Mouse (Mus musculus) myocyte (in vitro differentiated cells): ENCODE measurements around the gene Wdr54. TPM values are rescaled to one million over a fixed set of nuclear protein-coding genes. Genes with fewer than 3 reads are reported as not detected.

Experiments used
- H3K27me3 ChIP-seq: one replicate; pipeline ENCODE4 v1.6.1; 2011; ENCODE audit not compliant: control insufficient read depth, insufficient read depth, insufficient read length
- H3K36me3 ChIP-seq: one replicate; pipeline ENCODE4 v1.6.1; 2011; ENCODE audit not compliant: control insufficient read depth, insufficient read depth
- H3K4me2 ChIP-seq: one replicate; pipeline ENCODE4 v1.6.1; 2011; ENCODE audit warnings: low read depth, control low read depth
- H3K4me3 ChIP-seq: one replicate; pipeline ENCODE4 v1.5.1; 2011; ENCODE audit warnings: mild to moderate bottlenecking, control low read depth, moderate library complexity
- H3K79me2 ChIP-seq: one replicate; pipeline ENCODE4 v1.6.1; 2011; ENCODE audit not compliant: control insufficient read depth, insufficient read depth
- H3ac ChIP-seq: one replicate; pipeline ENCODE4 v1.6.1; 2011; ENCODE audit not compliant: control insufficient read depth, insufficient read length
- CEBPB ChIP-seq: IDR thresholded peaks from 2 replicates; pipeline ENCODE4 v1.6.1; 2011; ENCODE audit warnings: mild to moderate bottlenecking, moderate library complexity; ENCODE audit not compliant: poor library complexity, insufficient read depth, severe bottlenecking
- E2F4 ChIP-seq: IDR thresholded peaks from one replicate; pipeline ENCODE4 v1.6.1; 2011; ENCODE audit warnings: mild to moderate bottlenecking, control low read depth, moderate library complexity; ENCODE audit not compliant: insufficient read depth
- MAX ChIP-seq: IDR thresholded peaks from one replicate; pipeline ENCODE4 v1.6.1; 2011; ENCODE audit warnings: low read depth, mild to moderate bottlenecking, control low read depth
- MYOD1 ChIP-seq, 3 experiments: IDR thresholded peaks; one replicate each; pipeline ENCODE4 v1.6.1; 2011; ENCODE audit warnings: control low read depth in 2 of 3, low read depth in 2 of 3, mild to moderate bottlenecking in 2 of 3, moderate library complexity in 1 of 3; ENCODE audit not compliant: insufficient read length in 2 of 3, control insufficient read depth in 1 of 3
- MYOG ChIP-seq, 3 experiments: IDR thresholded peaks; one replicate each; pipeline ENCODE4 v1.6.1; 2011; ENCODE audit warnings: control low read depth in 2 of 3, low read depth in 2 of 3, mild to moderate bottlenecking in 2 of 3; ENCODE audit not compliant: insufficient read length in 2 of 3, control insufficient read depth in 1 of 3, insufficient read depth in 1 of 3
- POLR2A ChIP-seq: IDR thresholded peaks from one replicate; pipeline ENCODE4 v1.6.1; 2011; ENCODE audit warnings: low read depth, mild to moderate bottlenecking, control low read depth, moderate library complexity; ENCODE audit not compliant: insufficient read length
- POLR2AphosphoS2 ChIP-seq: IDR thresholded peaks from one replicate; pipeline ENCODE4 v1.6.1; 2011; ENCODE audit warnings: low read depth, control low read depth; ENCODE audit not compliant: insufficient read length
- REST ChIP-seq: IDR thresholded peaks from one replicate; pipeline ENCODE4 v1.6.1; 2011; ENCODE audit warnings: mild to moderate bottlenecking, control low read depth, moderate library complexity; ENCODE audit not compliant: insufficient read depth, insufficient read length
- SRF ChIP-seq: IDR thresholded peaks from one replicate; pipeline ENCODE4 v1.6.1; 2011; ENCODE audit warnings: low read depth; ENCODE audit not compliant: control insufficient read depth, insufficient read length
- TCF12 ChIP-seq: IDR thresholded peaks from one replicate; pipeline ENCODE4 v1.6.1; 2011; ENCODE audit warnings: mild to moderate bottlenecking, control low read depth; ENCODE audit not compliant: poor library complexity, insufficient read depth, severe bottlenecking
- TCF3 ChIP-seq: IDR thresholded peaks from one replicate; pipeline ENCODE4 v1.6.1; 2011; ENCODE audit warnings: low read depth, control low read depth; ENCODE audit not compliant: insufficient read length
- USF1 ChIP-seq: IDR thresholded peaks from one replicate; pipeline ENCODE4 v1.6.1; 2011; ENCODE audit warnings: low read depth, mild to moderate bottlenecking, control low read depth, moderate library complexity
- polyA plus RNA-seq: library from polyadenylated mRNA; unstranded; fragments of >200 nt; fragmentation: generic; extraction: Trizol; gene quantifications from one replicate; pipeline ENCODE4 v1.2.1, GENCODE M21; 2012; ENCODE audit warnings: missing spikeins

The Wdr54 gene
- polyA plus RNA-seq, 1 experiment: 12.3 TPM

DNA sequence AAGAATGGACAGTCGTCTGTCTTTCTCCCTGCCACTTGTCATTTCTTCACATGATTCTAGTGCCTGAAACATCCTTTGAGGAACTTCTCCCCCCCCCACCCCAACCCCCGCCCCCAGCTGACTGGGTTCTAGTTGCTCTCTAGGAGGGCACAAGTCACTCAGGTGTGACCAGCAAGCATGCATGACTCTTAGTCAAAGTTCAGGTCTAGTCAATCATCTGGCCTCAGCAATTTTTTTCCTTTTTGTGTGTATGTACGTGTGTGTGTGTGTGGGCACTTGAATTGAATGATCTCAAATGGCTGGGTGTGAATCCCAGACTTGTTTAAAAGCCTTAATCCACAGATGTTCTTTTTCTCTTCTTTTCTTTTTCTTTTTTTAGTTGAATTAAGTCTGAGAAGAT, 22.0 kb downstream of the Wdr54 start:
- Histone ChIP-seq H3K36me3 (no peaks in the 10 kb centered on the region), H3K4me3 (no peak overlapping the region), H3K27me3 (no peaks in the 10 kb centered on the region), H3K79me2 (peaks cover 19% of the 10 kb centered on the region), H3ac (no peak overlapping the region), H3K4me2 (no peak overlapping the region)
- TF ChIP-seq MAX: no peak
- TF ChIP-seq CEBPB: no peak
- TF ChIP-seq REST: no peak
- TF ChIP-seq E2F4: no peak
- no peak for TF ChIP-seq MYOG (IDR thresholded peaks at IDR 0.05; ENCODE audit: control insufficient read depth in 1 of 3, insufficient read depth in 1 of 3, insufficient read length in 2 of 3, low read depth in 2 of 3)
- no peak for TF ChIP-seq MYOD1 (IDR thresholded peaks at IDR 0.05; ENCODE audit: control insufficient read depth in 1 of 3, insufficient read length in 2 of 3, low read depth in 2 of 3)
- TF ChIP-seq POLR2AphosphoS2: no peak
- TF ChIP-seq TCF3: no peak
- no peak for TF ChIP-seq POLR2A
- TF ChIP-seq USF1: no peak
- TF ChIP-seq TCF12: no peak
- no peak for TF ChIP-seq SRF

GRCm38 (mm10) chr6:83132176-83132919, 23.8 kb downstream of the Wdr54 start:
- Histone ChIP-seq H3K79me2 (peaks cover 8% of the 10 kb centered on the region), H3K36me3 (no peaks in the 10 kb centered on the region), H3K4me2 (no peak overlapping the region), H3ac (no peak overlapping the region), H3K27me3 (no peaks in the 10 kb centered on the region), H3K4me3 (no peak overlapping the region)
- peak; percentile 42 for TF ChIP-seq POLR2AphosphoS2
- no peak for TF ChIP-seq TCF12
- peak; percentile 60 for TF ChIP-seq USF1

DNA sequence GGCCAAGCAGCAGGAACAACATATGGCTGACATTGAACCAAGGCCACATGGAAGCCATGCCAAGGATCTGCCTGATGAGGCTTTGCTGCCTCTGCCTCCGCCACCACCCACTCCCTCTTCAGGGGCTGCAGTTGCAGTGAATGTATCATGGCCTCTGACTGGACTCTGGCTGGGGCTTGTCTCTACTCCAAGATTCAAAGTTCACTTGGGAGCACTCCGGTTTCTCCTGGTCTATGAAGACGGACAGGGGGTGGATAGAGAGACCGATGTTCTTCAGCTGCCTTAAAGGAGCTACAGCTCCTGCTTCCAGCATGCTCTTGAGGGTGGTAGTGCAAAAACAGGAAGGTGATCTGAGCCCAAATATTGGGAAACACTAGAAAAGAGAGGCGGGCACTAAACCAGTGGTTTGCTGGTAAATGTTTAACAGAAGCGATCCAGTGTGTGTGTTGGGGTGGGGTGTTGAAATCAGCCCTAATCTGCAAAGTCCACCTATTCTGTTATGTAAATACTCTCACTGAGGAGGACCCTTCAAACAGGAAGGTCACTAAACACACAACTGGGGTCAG, 24.6 kb downstream of the Wdr54 start:
- Histone ChIP-seq H3K4me2 (no peak overlapping the region), H3K36me3 (no peaks in the 10 kb centered on the region), H3K4me3 (no peak overlapping the region), H3K27me3 (no peaks in the 10 kb centered on the region), H3K79me2 (peaks cover 8% of the 10 kb centered on the region), H3ac (no peak overlapping the region)
- TF ChIP-seq POLR2A (peak; percentile 24), TCF12 (no peak), POLR2AphosphoS2 (peak; percentile 72), MAX (no peak)

- H3K36me3 ChIP-seq: no peaks in the 10 kb centered on the region
- no peak overlapping the region for H3K4me2 ChIP-seq
- no peak overlapping the region for H3ac ChIP-seq
- no peaks in the 10 kb centered on the region for H3K27me3 ChIP-seq
- H3K4me3 ChIP-seq: no peak overlapping the region
- TF ChIP-seq MAX (no peak), E2F4 (no peak), TCF12 (no peak), MYOG (IDR thresholded peaks at IDR 0.05; ENCODE audit: control insufficient read depth in 1 of 3, insufficient read depth in 1 of 3, insufficient read length in 2 of 3, low read depth in 2 of 3) (no peak), POLR2AphosphoS2 (no peak), REST (no peak), USF1 (no peak), POLR2A (no peak), TCF3 (no peak)
- H3K79me2 ChIP-seq: peaks cover 7% of the 10 kb centered on the region
These were observed 28.8 kb downstream of the Wdr54 start for GRCm38 (mm10) chr6:83127419-83127818.

GRCm38 (mm10) chr6:83125331-83125730, 30.9 kb downstream of the Wdr54 start, which contains the start of gene Ino80b:
Gene Ino80b (minus strand): TSS chr6:83125431.
- peaks cover 15% of the 10 kb centered on the region for H3K79me2 ChIP-seq
- TF ChIP-seq MYOD1 (IDR thresholded peaks at IDR 0.05; ENCODE audit: control insufficient read depth in 1 of 3, insufficient read length in 2 of 3, low read depth in 2 of 3) (no peak), CEBPB (no peak), REST (no peak), TCF12 (no peak), POLR2A (no peak), E2F4 (no peak)
- H3K36me3 ChIP-seq: no peaks in the 10 kb centered on the region
- H3K27me3 ChIP-seq: no peaks in the 10 kb centered on the region
- H3ac ChIP-seq: peak within 1 kb of the TSS; percentile 23
- peak within 1 kb of the TSS; percentile 96 for H3K4me2 ChIP-seq
- H3K4me3 ChIP-seq: peak within 1 kb of the TSS; percentile 61
